Mouse (Mus musculus): ENCODE data around the gene Arfgap2. TPM values are rescaled to one million over a fixed set of nuclear protein-coding genes. Genes with fewer than 3 reads are reported as not detected.
A peak's percentile ranks its signal among the peaks of the same experiment; 100 is the strongest.

Gene Arfgap2
- polyA plus RNA-seq, 1 experiment, result 34.6 TPM

GRCm38 (mm10) chr2:91263692-91264660 lies 798 bp upstream of the Arfgap2 start:
- no peak for TF ChIP-seq POLR2A (IDR thresholded peaks at IDR 0.05; ENCODE audit: control insufficient read depth, low read depth, low read length)
- TF ChIP-seq CTCF (IDR thresholded peaks at IDR 0.05; ENCODE audit: control insufficient read depth, insufficient read depth, insufficient replicate concordance, low read depth, low read length), result no peak
- Histone ChIP-seq H3K4me3 (ENCODE audit: control insufficient read depth, low read depth, low read length) (peak overlapping the region; percentile 94), H3K4me1 (ENCODE audit: control insufficient read depth, insufficient read depth, low read length) (peaks cover 11% of the 10 kb centered on the region), H3K27me3 (ENCODE audit: control insufficient read depth, insufficient read depth, low read length) (no peaks in the 10 kb centered on the region), H3K27ac (ENCODE audit: control insufficient read depth, insufficient read depth, low read depth, low read length) (peak overlapping the region; percentile 99), H3K36me3 (ENCODE audit: control insufficient read depth, insufficient read depth, low read length) (peaks cover 2% of the 10 kb centered on the region)

GRCm38 (mm10) chr2:91268042-91268441 lies 3.3 kb downstream of the Arfgap2 start:
- Histone ChIP-seq H3K27ac (ENCODE audit: control insufficient read depth, insufficient read depth, low read depth, low read length) (no peak overlapping the region), H3K36me3 (ENCODE audit: control insufficient read depth, insufficient read depth, low read length) (peaks cover 4% of the 10 kb centered on the region), H3K4me3 (ENCODE audit: control insufficient read depth, low read depth, low read length) (no peak overlapping the region), H3K27me3 (ENCODE audit: control insufficient read depth, insufficient read depth, low read length) (no peaks in the 10 kb centered on the region), H3K4me1 (ENCODE audit: control insufficient read depth, insufficient read depth, low read length) (peaks cover 11% of the 10 kb centered on the region)
- no peak for TF ChIP-seq POLR2A (IDR thresholded peaks at IDR 0.05; ENCODE audit: control insufficient read depth, low read depth, low read length)
- no peak for TF ChIP-seq CTCF (IDR thresholded peaks at IDR 0.05; ENCODE audit: control insufficient read depth, insufficient read depth, insufficient replicate concordance, low read depth, low read length)

GRCm38 (mm10) chr2:91268706-91269105 lies 3.9 kb downstream of the Arfgap2 start:
- H3K36me3 ChIP-seq (ENCODE audit: control insufficient read depth, insufficient read depth, low read length), result peaks cover 4% of the 10 kb centered on the region
- no peak overlapping the region for H3K27ac ChIP-seq (ENCODE audit: control insufficient read depth, insufficient read depth, low read depth, low read length)
- no peaks in the 10 kb centered on the region for H3K27me3 ChIP-seq (ENCODE audit: control insufficient read depth, insufficient read depth, low read length)
- H3K4me1 ChIP-seq (ENCODE audit: control insufficient read depth, insufficient read depth, low read length), result peaks cover 11% of the 10 kb centered on the region
- TF ChIP-seq CTCF (IDR thresholded peaks at IDR 0.05; ENCODE audit: control insufficient read depth, insufficient read depth, insufficient replicate concordance, low read depth, low read length) (no peak), POLR2A (IDR thresholded peaks at IDR 0.05; ENCODE audit: control insufficient read depth, low read depth, low read length) (no peak)
- no peak overlapping the region for H3K4me3 ChIP-seq (ENCODE audit: control insufficient read depth, low read depth, low read length)

- Histone ChIP-seq H3K4me3 (ENCODE audit: control insufficient read depth, low read depth, low read length) (no peak overlapping the region), H3K27me3 (ENCODE audit: control insufficient read depth, insufficient read depth, low read length) (no peaks in the 10 kb centered on the region), H3K36me3 (ENCODE audit: control insufficient read depth, insufficient read depth, low read length) (peaks cover 4% of the 10 kb centered on the region), H3K4me1 (ENCODE audit: control insufficient read depth, insufficient read depth, low read length) (peaks cover 4% of the 10 kb centered on the region), H3K27ac (ENCODE audit: control insufficient read depth, insufficient read depth, low read depth, low read length) (no peak overlapping the region)
- no peak for TF ChIP-seq POLR2A (IDR thresholded peaks at IDR 0.05; ENCODE audit: control insufficient read depth, low read depth, low read length)
- TF ChIP-seq CTCF (IDR thresholded peaks at IDR 0.05; ENCODE audit: control insufficient read depth, insufficient read depth, insufficient replicate concordance, low read depth, low read length), result no peak
Observed at GRCm38 (mm10) chr2:91269687-91270133, 4.9 kb downstream of the Arfgap2 start.

- no peaks in the 10 kb centered on the region for H3K4me1 ChIP-seq (ENCODE audit: control insufficient read depth, insufficient read depth, low read length)
- no peak overlapping the region for H3K4me3 ChIP-seq (ENCODE audit: control insufficient read depth, low read depth, low read length)
- TF ChIP-seq POLR2A (IDR thresholded peaks at IDR 0.05; ENCODE audit: control insufficient read depth, low read depth, low read length) (no peak), CTCF (IDR thresholded peaks at IDR 0.05; ENCODE audit: control insufficient read depth, insufficient read depth, insufficient replicate concordance, low read depth, low read length) (peak; percentile 46; the same call in 1 of the 2 replicates)
- no peak overlapping the region for H3K27ac ChIP-seq (ENCODE audit: control insufficient read depth, insufficient read depth, low read depth, low read length)
- H3K36me3 ChIP-seq (ENCODE audit: control insufficient read depth, insufficient read depth, low read length), result peaks cover 2% of the 10 kb centered on the region
- no peaks in the 10 kb centered on the region for H3K27me3 ChIP-seq (ENCODE audit: control insufficient read depth, insufficient read depth, low read length)
Observed at GRCm38 (mm10) chr2:91278749-91279371, 14.1 kb downstream of the Arfgap2 start.

GRCm38 (mm10) chr2:91279372-91279755 lies 14.6 kb downstream of the Arfgap2 start:
- Histone ChIP-seq H3K4me1 (ENCODE audit: control insufficient read depth, insufficient read depth, low read length) (no peaks in the 10 kb centered on the region), H3K36me3 (ENCODE audit: control insufficient read depth, insufficient read depth, low read length) (peaks cover 2% of the 10 kb centered on the region), H3K27ac (ENCODE audit: control insufficient read depth, insufficient read depth, low read depth, low read length) (no peak overlapping the region), H3K27me3 (ENCODE audit: control insufficient read depth, insufficient read depth, low read length) (no peaks in the 10 kb centered on the region), H3K4me3 (ENCODE audit: control insufficient read depth, low read depth, low read length) (no peak overlapping the region)
- TF ChIP-seq POLR2A (IDR thresholded peaks at IDR 0.05; ENCODE audit: control insufficient read depth, low read depth, low read length), result no peak

GRCm38 (mm10) chr2:91281366-91281765 lies 16.6 kb downstream of the Arfgap2 start:
- Histone ChIP-seq H3K4me3 (ENCODE audit: control insufficient read depth, low read depth, low read length) (no peak overlapping the region), H3K27me3 (ENCODE audit: control insufficient read depth, insufficient read depth, low read length) (no peaks in the 10 kb centered on the region), H3K36me3 (ENCODE audit: control insufficient read depth, insufficient read depth, low read length) (no peaks in the 10 kb centered on the region), H3K4me1 (ENCODE audit: control insufficient read depth, insufficient read depth, low read length) (no peaks in the 10 kb centered on the region; the same call in 1 of the 2 replicates), H3K27ac (ENCODE audit: control insufficient read depth, insufficient read depth, low read depth, low read length) (no peak overlapping the region)
- TF ChIP-seq POLR2A (IDR thresholded peaks at IDR 0.05; ENCODE audit: control insufficient read depth, low read depth, low read length) (no peak), CTCF (IDR thresholded peaks at IDR 0.05; ENCODE audit: control insufficient read depth, insufficient read depth, insufficient replicate concordance, low read depth, low read length) (no peak)

Data from testis, adult 2 months (tissue).